Mouse (Mus musculus): ENCODE measurements around the gene Olfr51.
"Not testable (repeated sequence)": the region's sequence is repeated elsewhere in the genome, so short reads cannot be mapped to it uniquely, and the experiment has no call there.

Olfr51 gene

DNA sequence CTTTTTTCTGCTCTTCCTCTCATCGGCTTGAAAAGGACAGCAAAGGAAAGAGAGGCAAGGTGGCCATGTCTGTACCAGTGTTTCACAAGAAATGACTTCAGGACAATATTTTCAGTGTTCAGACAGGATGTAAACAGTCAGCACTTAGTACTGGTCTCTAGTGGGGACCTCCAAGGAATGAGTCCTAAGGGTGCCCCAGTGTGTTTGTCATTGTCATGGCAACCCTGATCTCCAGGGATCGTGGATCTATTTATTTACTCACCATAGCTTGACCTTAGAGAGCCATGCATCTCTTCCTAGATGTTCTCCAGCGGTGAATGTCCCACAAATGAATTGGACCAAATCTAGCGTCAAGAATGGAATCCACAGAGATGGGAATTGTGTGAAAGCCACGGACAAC lies at the start of gene Olfr51:
Olfr51 (plus strand) TSS at position 301 of the 400 bp plus-strand sequence.
- DNase-seq: peak; percentile 33

DNA sequence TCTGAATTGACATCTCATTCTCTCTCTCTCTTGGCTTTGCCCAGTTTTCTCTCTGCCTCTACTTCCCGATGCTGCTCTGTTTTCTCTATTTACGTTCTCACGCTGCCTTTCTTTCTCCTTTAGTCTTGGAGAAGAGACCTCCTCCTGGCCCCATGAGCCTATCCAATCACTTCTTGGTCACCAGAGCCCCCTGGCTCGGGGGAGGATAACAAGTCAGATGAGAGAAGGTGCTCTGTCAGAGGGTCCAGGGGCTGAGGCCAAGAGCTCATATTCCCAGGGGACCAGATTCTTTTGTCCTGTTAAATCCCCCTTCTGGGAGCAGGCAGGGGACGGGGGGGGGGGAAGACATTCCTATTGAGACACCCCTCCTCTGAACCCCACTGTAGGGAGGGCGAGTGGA lies 49.7 kb upstream of the Olfr51 start, which contains the start of gene Prop1:
Prop1 (minus strand) TSS at position 101 of the 400 bp plus-strand sequence.
- peak; percentile 82 for DNase-seq

DNA sequence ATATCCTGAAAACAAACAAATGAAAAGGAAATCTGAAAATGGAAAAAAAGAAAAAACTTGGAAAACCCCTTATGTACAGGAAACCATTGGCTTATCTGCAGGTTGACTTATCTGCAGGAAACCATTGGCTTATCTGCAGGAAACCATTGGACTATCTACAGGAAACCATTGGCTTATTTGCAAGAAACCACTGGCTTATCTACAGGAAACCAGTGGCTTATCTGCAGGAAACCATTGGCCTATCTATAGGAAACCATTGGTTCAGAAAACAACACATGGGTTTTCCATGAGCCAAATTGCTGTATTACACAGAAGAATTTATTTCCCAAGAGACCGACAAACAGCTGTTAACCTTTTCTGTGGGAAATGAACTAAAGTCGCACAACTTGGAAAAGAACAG lies 38.5 kb upstream of the Olfr51 start:
- DNase-seq: peak; percentile 96

DNA sequence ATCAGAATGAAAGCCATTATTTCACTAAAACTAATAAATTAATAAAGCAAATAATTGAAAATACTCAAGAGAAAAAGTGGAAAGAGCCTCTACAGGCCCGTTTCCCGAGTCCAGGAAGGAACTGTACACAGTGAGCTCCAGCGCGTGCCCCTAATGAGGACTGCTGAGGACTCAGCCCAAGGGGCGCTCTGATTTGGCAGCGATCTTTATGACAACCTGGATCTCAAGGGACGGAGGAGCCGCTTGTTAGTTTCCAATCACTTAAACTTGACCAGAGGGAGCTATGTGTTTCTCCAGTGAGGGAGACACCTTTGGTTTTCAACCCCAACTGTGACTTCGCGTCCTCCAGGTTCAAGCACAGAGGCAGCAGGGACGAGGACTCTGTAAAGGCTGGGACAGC lies 37.2 kb upstream of the Olfr51 start, which contains the start of gene Olfr1378:
Olfr1378 (plus strand) TSS at position 301 of the 400 bp plus-strand sequence.
- peak; percentile 45 for DNase-seq

DNA sequence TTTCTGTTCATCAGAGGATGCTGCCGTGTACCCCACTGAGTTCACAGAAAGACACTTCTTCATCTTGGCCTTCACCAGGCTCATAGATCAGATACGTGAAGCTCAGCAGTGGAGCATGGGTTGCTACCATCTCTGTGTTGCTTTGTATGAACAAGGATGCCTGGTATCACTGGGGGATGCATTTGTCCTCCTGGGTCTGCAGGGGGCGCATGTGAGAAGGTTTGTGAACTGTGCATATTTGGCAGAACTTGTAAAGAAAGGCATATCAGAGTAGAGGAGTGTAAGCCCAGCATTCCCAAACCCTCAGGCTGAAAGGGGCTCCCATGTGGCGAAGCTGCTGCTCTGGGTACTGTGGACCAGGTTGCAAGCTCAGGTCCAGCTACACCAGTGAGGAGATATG lies 26.2 kb upstream of the Olfr51 start:
- peak; percentile 66 for DNase-seq

DNA sequence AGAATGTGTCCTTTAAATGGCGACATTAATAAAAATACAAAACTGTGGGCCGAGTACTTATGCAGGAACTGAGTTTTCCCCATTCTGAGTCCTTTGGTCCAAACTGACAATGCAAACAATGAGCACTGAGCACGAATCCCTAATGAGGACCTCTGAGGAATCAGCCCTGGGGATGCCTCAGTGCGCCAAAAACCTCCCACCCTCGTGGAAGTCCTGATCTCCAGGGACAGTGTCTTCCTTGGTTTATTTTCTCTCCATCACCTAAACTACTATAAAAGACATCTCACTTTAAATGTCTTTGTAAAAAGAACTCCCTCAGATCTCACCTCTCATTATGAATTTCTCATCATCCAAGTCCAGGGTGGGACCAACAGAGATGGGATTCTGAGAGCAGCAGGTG lies 21.7 kb upstream of the Olfr51 start, which contains the start of gene Olfr1377:
Olfr1377 (plus strand) TSS at position 301 of the 400 bp plus-strand sequence.
- peak; percentile 9 for DNase-seq

DNA sequence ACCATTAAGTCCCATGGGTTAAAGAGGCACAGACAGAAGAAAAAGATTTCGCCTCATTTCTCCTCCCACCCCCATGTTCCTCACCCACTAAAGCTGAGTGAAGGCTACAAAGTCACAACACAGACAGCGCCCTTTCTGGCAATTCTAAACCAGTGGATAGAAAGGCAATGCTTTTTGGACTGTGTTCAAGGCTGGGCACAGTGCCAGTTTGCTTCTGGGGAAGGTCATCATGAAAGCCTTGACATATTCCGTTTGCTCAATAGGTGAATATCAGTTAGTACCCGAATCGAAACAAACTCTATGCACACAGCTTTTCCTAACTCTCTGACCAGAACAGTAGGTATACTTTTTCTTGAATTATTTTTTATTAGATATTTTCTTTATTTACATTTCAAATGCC lies 8.4 kb downstream of the Olfr51 start:
- DNase-seq: peak; percentile 81

DNA sequence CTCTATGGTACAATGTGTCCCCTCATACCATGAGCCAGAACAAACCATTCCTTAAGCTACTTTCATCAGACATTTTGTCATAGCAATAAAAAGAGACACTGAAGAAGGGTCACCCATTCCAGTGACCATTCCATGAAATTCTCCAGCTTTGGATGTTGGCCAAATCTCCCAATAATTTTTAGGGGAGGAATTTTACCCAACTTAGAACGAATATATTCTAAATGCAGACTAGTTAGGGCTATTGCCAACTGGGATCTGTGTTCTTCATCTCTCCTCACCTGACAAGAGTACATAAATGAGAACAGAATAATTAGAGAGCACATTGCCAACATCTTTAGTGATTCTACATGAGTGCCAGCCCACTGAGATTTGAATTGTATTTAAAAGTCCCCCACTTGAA lies 10.5 kb downstream of the Olfr51 start, which contains the start of gene Olfr54:
Olfr54 (plus strand) TSS at position 301 of the 400 bp plus-strand sequence.
- DNase-seq: no peak

DNA sequence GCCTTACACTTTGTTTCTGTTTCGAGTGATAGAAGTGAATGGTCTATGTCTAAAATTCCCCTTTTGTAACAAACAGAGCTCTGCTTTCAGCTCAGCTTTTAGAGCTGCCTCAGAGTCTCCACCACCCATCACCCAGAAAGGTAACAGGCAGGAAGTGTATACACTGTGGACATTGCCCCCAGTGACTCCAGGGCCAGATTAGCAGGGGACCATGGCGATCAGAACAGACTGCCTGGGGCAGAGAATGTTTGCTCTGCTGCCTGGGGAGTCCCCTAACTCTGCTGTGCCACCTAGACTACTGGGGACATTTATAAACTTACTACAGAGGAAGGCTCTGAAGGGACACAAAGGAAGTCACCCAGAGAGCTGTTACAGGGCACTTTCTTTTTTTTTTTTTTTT lies 12.9 kb downstream of the Olfr51 start:
- DNase-seq: peak; percentile 34

DNA sequence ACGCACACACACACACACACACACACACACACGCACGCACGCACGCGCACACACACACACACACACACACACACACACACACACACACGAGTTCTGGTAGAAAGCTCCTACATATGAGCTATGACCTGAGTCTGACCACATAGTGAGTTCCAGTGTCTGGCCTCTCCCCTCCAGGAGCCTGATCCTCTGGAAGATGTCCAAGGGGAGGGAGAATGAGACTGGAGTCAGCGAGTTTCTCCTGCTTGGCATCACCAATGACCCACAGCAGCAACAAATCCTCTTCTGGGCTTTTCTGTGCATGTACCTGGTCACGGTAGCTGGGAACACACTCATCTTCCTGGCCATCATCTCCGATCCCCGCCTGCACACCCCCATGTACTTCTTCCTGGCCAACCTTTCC lies 23.4 kb downstream of the Olfr51 start:
- DNase-seq: not testable (repeated sequence)

DNA sequence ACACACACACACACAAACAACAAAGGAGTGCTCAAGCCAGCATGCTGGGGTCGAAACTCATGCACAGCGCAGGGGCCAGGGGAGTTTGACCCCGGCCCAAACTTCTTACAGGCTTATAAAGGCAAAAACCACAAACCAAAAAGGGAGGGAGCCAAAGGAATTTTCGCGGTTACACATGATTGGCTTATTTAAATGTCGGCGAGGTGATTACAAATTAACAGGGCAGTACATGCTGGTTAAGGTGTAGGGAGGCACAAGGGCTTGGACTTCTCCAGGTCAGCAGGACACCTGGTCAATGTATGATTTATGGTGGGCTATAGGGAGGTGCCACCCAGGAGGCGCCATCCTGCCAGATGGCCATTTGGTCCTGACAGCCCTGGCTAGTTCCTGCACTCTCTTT lies 26.0 kb downstream of the Olfr51 start:
- DNase-seq: not testable (repeated sequence)

DNA sequence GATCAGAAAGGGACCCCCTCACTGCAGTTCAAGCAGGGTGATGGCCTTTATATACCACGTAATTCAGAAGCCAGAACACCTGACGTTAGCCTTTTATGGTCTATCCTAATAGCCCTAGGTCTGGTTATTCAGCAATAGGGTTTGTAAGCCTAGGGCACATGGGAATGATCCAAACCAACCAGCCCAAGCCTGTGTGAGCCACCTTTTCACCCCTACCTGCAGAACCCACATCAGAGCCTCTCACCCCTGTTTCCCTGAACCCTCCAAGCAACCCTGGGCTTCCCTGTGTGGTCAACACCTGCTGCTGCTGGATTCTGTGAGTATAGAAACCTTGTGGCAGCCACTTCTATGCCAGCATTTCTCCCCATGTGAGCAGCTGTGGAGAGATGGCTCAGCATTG lies 26.8 kb downstream of the Olfr51 start:
- no peak for DNase-seq

DNA sequence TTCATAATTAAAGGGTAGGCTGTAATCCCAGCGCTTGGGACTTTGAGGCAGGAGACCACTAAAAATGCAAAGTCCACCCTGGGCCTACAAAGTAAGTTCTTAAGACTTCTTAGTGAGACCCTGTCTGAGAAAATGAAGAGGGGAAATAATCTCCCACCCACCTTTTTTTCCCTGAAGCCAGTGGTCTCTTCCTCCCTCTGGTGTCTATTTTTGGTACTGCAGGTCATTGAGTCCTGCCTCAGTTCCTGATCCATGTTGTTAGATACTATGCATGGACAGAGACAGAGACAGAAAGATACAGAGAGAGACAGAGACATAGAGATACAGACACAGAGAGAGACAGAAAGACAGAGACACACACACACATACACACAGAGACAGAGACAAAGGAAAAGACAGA lies 29.5 kb downstream of the Olfr51 start:
- no peak for DNase-seq

DNA sequence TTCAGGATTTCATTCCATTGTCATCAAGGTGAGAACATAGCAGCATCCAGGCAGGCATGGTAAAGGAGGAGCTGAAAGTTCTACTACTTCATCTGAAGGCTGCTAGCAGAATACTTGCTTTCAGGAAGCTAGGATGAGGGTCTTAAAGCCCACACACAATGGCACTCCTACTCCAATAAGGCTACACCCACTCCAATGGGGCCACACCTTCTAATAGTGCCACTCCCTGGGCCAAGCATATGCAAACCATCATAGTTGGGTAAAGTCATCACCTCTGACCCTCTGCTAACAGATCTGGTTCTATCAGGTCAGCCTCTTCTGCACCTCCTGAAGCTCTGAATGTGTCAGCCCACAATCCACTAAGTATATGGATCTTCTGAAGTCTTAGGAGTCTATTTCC lies 30.7 kb downstream of the Olfr51 start:
- not testable (repeated sequence) for DNase-seq

DNA sequence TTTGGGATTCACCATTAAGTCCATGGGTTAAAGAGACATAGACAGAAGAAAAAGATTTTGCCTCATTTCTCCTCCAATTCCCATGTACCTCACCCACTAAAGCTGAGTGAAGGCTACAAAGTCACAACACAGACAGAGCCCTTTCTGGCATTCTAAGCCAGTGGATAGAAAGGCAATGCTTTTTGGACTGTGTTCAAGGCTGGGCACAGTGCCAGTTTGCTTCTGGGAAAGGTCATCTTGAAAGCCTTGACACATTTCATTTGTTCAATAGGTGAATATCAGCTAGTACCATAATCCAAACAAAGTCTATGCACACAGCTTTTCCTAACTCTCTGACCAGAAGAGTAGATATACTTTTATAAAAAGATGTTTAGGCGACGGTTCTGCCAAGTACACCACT lies 32.6 kb downstream of the Olfr51 start:
- DNase-seq: no peak

DNA sequence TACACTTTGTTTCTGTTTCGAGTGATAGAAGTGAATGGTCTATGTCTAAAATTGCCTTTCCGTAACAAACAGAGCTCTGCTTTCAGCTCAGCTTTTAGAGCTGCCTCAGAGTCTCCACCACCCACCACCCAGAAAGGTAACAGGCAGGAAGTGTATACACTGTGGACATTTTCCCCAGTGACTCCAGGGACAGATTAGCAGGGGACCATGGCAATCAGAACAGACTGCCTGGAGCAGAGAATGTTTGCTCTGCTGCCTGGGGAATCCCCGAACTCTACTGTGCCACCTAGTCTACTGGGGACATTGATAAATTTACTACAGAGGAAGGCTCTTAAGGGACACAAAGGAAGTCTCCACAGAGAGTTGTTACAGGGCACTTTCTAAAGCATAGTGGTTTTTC lies 41.4 kb downstream of the Olfr51 start:
- DNase-seq: peak; percentile 39

DNA sequence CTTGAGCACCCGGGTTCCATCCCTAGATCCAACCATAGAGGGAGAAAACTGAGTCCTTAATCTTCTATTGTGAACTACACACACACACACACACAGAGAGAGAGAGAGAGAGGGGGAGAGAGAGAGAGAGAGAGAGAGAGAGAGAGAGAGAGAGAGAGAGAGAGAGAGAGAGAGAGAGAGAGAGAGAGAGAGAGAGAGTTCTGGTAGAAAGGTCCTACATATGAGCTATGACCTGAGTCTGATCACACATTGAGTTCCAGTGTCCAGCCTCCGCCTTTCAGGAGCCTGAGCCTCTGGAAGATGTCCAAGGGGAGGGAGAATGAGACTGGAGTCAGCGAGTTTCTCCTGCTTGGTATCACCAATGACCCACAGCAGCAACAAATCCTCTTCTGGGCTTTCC lies 44.4 kb downstream of the Olfr51 start, which contains the start of gene Olfr1375:
Olfr1375 (plus strand) TSS at position 301 of the 400 bp plus-strand sequence.
- not testable (repeated sequence) for DNase-seq

DNA sequence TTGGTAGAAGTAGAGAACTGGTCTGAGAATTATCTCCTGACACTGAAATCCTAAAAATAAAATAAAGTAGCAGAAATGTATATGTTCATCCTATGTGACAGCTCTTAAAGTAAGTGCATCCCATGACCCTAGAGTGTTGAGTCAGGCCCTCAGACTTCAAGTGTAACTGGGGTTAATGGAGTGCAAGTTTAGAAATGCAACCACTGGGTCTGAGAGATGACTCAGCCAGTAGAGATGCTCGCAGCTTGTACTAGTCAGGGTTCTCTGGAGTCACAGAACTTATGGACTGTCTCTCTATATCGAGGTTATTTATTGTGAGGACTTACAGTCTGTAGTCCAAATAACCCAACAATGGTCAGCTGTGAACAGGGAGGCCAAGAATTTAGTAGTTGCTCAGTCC lies 48.3 kb downstream of the Olfr51 start:
- peak; percentile 27 for DNase-seq

DNA sequence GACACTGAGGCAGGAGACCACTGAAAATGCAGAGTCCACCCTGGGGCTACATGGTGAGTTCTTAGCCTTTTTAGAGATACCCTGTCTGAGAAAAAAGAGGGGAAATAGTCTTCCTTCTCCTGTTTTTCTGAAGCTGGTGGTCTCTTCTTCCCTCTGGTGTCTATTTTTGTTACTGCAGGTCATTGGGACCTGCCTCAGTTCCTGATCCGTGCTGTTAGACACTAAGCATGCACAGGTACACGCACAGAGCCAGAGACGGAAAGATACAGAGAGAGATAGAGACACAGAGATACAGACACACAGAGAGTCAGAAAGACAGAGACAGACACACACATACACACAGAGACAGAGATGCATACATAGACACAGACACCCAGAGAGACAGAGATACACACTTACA lies 49.8 kb downstream of the Olfr51 start:
- DNase-seq: peak; percentile 52

DNA sequence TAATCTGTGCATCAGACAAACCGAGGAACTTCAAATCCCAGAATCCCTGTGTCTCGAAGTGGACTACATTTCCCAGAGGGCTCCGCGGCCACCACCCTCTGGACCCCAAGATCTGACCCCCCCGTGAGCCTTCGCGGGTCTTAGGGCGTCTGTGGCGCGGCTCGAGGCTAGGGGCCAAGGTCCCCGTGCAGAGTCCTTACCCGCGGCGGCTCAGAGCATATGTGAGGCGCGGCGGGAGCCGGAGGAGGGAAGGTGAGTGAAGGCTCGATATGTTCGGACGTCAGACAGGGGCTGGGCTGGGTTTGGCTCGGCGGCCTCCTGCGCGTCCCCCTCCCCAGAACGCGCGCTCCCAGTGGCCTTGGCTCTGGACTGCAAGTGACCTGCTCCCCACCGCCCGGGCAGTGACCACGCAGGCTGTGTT lies 55.8 kb downstream of the Olfr51 start, which contains the start of gene Zfp354a:
Zfp354a (plus strand) TSS at position 107 of the 421 bp plus-strand sequence.
- DNase-seq: peak; percentile 96

Measured in heart, adult 11 months (tissue).